Comparison of ENCODE assay signal across 32 mouse cellular contexts in the genomic region with DNA sequence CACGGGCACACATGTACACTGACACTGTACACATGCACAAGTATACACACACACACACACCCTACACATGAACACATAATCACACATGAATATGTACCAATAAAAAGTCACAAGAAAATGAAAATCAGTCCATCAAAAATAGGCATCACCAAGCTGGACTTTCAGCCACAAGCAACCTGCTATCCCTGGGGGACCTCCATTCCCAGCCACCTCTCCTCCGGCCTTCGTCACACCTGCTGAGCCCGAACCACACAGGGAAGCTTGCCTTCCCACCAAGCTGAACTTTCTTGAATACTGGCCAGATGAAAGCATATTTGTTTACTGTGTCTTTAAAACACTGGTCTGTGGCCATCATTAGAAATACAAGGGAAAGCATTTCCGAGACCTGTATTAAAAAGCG.
"Had no signal": no experiment of that assay in that cellular context is flagged by ENCODE, and none has a peak within 500 bp of the region (broad histone marks: within the 10 kb centered on the region; RNA-seq: fewer than 3 reads in every experiment).

No protein-coding gene starts in this region.

- H3K4me1 ChIP-seq: heart, embryonic 10.5 days; intestine, embryonic 15.5 days had no signal

- DNase-seq: heart, postnatal 10 days; heart, postnatal 14 days; heart, postnatal 36 days; heart, postnatal 4 days; kidney, adult 11 months; kidney, adult 18-20 months; kidney, adult 2 months; kidney, adult 8-10 months; kidney, adult 9 months; kidney, postnatal 10 days; kidney, postnatal 14 days; kidney, postnatal 25 days; kidney, postnatal 36 days; kidney, postnatal 4 days; layer of hippocampus, adult 9-11 months; layer of hippocampus, postnatal 36 days had no signal

- H3K36me3 ChIP-seq: heart, embryonic 10.5 days; heart, embryonic 12.5 days; heart, embryonic 13.5 days; heart, embryonic 15.5 days; hindbrain, embryonic 12.5 days; hindbrain, embryonic 13.5 days; hindbrain, embryonic 15.5 days; intestine, embryonic 15.5 days had no signal

- H3K4me3 ChIP-seq: heart, embryonic 10.5 days; heart, embryonic 12.5 days; heart, embryonic 13.5 days; heart, embryonic 15.5 days; hindbrain, embryonic 10.5 days; hindbrain, embryonic 12.5 days; hindbrain, embryonic 13.5 days; hindbrain, embryonic 15.5 days; intestine, embryonic 15.5 days; kidney, embryonic 15.5 days; layer of hippocampus, adult 2 months had no signal

- ATAC-seq: hindbrain, embryonic 16.5 days; hindbrain, postnatal 0 days; inflammation-experienced regulatory T-cells, adult 6 months; intestine, embryonic 15.5 days; intestine, embryonic 16.5 days; intestine, postnatal 0 days had no signal

- H3K27me3 ChIP-seq: heart, embryonic 12.5 days; heart, embryonic 13.5 days; heart, embryonic 15.5 days; hindbrain, embryonic 12.5 days; hindbrain, embryonic 13.5 days; hindbrain, embryonic 15.5 days; intestine, embryonic 15.5 days; kidney, embryonic 15.5 days had no signal

- H3K9me3 ChIP-seq: heart, embryonic 10.5 days; heart, embryonic 12.5 days; heart, embryonic 13.5 days; heart, embryonic 15.5 days; hindbrain, embryonic 10.5 days; hindbrain, embryonic 12.5 days; hindbrain, embryonic 13.5 days; hindbrain, embryonic 15.5 days; intestine, embryonic 15.5 days; kidney, embryonic 15.5 days had no signal
